Mouse (Mus musculus) limb, embryonic 12.5 days (tissue): ENCODE data around the gene Tmem143. TPM values are rescaled to one million over a fixed set of nuclear protein-coding genes. Genes with fewer than 3 reads are reported as not detected.
A peak's percentile ranks its signal among the peaks of the same experiment; 100 is the strongest.
"Not testable (repeated sequence)": the region's sequence is repeated elsewhere in the genome, so short reads cannot be mapped to it uniquely, and the experiment has no call there.

Experiments used
- ATAC-seq: fragments of 200-750 bp; cut with Nextera tagmentation; 2 replicates; pipeline ENCODE4 v1.8.0; 2017; ENCODE audit warnings: low read depth, moderate TSS enrichment; ENCODE audit not compliant: insufficient number of reproducible peaks, insufficient read depth, low FRiP score, low TSS enrichment
- H3K27ac ChIP-seq: fragments of 300-500 bp; sonication (generic); 2 replicates; pipeline ENCODE4 v1.5.1; 2016; ENCODE audit warnings: mild to moderate bottlenecking, moderate library complexity
- H3K27me3 ChIP-seq: fragments of 300-500 bp; sonication (generic); 2 replicates; pipeline ENCODE4 v1.6.1; 2016; ENCODE audit warnings: mild to moderate bottlenecking, moderate library complexity
- H3K36me3 ChIP-seq: fragments of 300-500 bp; sonication (generic); 2 replicates; pipeline ENCODE4 v1.6.1; 2016; ENCODE audit warnings: mild to moderate bottlenecking, moderate library complexity
- H3K4me1 ChIP-seq: fragments of 300-500 bp; sonication (generic); replicated peaks from 2 replicates; pipeline ENCODE4 v1.6.1; 2016
- H3K4me2 ChIP-seq: fragments of 300-500 bp; sonication (generic); 2 replicates; pipeline ENCODE4 v1.6.1; 2016; ENCODE audit warnings: mild to moderate bottlenecking, moderate library complexity
- H3K4me3 ChIP-seq: fragments of 300-500 bp; sonication (generic); replicated peaks from 2 replicates; pipeline ENCODE4 v1.5.1; 2016; ENCODE audit warnings: mild to moderate bottlenecking
- H3K9ac ChIP-seq: fragments of 300-500 bp; sonication (generic); replicated peaks from 2 replicates; pipeline ENCODE4 v1.6.1; 2016; ENCODE audit warnings: mild to moderate bottlenecking, moderate library complexity
- H3K9me3 ChIP-seq: fragments of 300-500 bp; sonication (generic); 2 replicates; pipeline ENCODE4 v1.6.1; 2016; ENCODE audit warnings: mild to moderate bottlenecking, moderate library complexity
- WGBS: fragments of 180-500 bp; shearing (Covaris S2); methylation state at CpG from one replicate; pipeline ENCODE4 v1.1.7; 2016; 5-methylcytosine and 5-hydroxymethylcytosine counted together
- polyA plus RNA-seq: library from polyadenylated mRNA; unstranded; fragments of >200 nt; fragmentation: Nextera tagmentation; extraction: Ambion mirVana; gene quantifications from 2 replicates; pipeline ENCODE4 v1.2.1, GENCODE M21; 2016

Tmem143 gene
- polyA plus RNA-seq, 1 experiment from 2014 or later, result 6.0 TPM

GRCm38 (mm10) chr7:45924429-45924816, 27.7 kb downstream of the Tmem143 start:
- Histone ChIP-seq H3K27ac (peak overlapping the region; percentile 87; the same call in 1 of the 2 replicates), H3K4me1 (peaks cover 37% of the 10 kb centered on the region), H3K9me3 (peaks cover 4% of the 10 kb centered on the region; the same call in 1 of the 2 replicates), H3K27me3 (peaks cover 16% of the 10 kb centered on the region), H3K4me3 (peak overlapping the region; percentile 40), H3K36me3 (no peaks in the 10 kb centered on the region), H3K4me2 (peak overlapping the region; percentile 57), H3K9ac (0 out of 2 replicates have a peak overlapping the region, but pooled peaks have one; percentile 34)
- WGBS, result 13% methylated on average over 14 of the region's 14 CpGs
- no peak for ATAC-seq

DNA sequence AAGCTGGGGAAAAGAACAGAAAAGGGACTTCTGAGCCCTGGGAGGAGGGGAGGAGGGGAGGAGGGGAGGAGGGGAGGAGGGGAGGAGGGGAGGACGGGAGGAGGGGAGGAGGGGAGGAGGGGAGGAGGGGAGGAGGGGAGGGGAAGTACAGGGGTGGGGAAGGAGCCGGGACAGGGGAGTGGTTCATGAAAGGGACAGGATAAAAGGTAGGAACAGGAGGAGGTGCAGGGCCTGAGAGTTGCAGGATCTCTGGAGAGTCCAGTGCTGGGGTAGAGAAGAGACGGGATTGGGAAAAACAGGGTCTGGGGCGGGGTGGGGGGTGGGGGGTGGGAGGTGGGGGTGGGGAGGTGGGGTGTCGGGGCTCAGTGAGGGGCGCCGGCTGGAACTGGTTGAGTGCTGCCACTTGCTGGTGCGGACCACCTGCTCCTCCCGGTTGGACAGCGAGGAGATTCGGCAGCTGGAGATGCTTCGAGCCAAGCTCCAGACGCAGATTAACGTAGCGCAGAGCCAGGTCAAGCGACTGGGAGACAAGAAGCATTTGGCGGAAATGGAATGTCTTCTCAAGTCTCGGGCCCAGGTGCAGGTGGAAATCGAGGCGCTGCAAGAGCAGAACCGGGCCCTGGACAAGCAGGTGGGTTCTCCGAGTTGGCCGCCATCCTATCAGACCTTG, 32.0 kb downstream of the Tmem143 start:
- Histone ChIP-seq H3K4me2 (peak overlapping the region; percentile 38), H3K9me3 (peaks cover 13% of the 10 kb centered on the region; the same call in 1 of the 2 replicates), H3K4me3 (peak overlapping the region; percentile 11), H3K27ac (no peak overlapping the region), H3K36me3 (no peaks in the 10 kb centered on the region), H3K4me1 (0 out of 2 replicates have a peak, but pooled peaks cover 9% of the 10 kb centered on the region), H3K27me3 (peaks cover 16% of the 10 kb centered on the region), H3K9ac (no peak overlapping the region)
- WGBS, result 13% methylated on average over 20 of the region's 23 CpGs
- no peak for ATAC-seq

DNA sequence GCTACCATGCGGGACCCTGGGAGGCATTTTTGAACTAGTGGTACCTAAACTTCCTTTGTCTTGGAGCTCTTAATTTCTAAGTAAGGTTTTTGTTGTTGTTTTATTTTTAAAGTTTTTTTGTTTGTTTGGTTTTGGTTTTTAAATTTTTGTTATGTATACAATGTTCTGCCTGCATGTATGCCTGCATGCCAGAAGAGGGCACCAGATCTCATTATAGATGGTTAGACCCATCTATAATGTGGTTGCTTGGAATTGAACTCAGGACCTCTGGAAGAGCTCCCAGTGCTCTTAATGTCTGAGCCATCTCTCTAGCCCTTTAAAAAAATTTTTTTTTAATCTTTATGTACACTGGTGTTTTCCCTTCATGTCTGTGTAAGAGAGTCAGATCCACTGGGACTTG, 32.9 kb downstream of the Tmem143 start:
- Histone ChIP-seq H3K9ac (no peak overlapping the region), H3K4me3 (no peak overlapping the region), H3K27me3 (peaks cover 16% of the 10 kb centered on the region), H3K4me1 (0 out of 2 replicates have a peak, but pooled peaks cover 3% of the 10 kb centered on the region), H3K4me2 (no peak overlapping the region), H3K27ac (no peak overlapping the region), H3K36me3 (no peaks in the 10 kb centered on the region), H3K9me3 (peaks cover 13% of the 10 kb centered on the region; the same call in 1 of the 2 replicates)
- WGBS, result 92% methylated on average over 1 of the region's 1 CpGs
- no peak for ATAC-seq

DNA sequence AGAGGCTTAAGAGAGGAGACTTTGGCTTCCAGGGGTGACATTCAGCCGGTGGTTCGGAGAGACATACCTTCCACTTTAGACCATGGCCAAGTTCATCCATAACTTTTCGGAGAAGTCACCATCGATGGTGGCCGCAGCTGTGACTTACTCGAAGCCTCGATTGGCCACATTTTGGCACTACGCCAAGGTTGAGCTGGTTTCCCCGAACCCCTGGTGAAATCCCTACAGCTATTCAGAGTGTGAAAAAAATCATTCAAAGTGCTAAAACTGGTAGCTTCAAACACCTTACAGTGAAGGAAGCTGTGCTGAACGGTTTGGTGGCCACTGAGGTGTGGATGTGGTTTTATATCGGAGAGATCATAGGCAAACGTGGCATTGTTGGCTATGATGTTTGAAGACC, 37.0 kb downstream of the Tmem143 start:
- not testable (repeated sequence) for H3K9me3 ChIP-seq, H3K36me3 ChIP-seq, H3K9ac ChIP-seq, H3K27ac ChIP-seq, H3K4me1 ChIP-seq, H3K4me3 ChIP-seq, ATAC-seq, H3K4me2 ChIP-seq, H3K27me3 ChIP-seq
- WGBS, result 90% methylated on average over 12 of the region's 12 CpGs

GRCm38 (mm10) chr7:45935114-45935513, 38.4 kb downstream of the Tmem143 start:
- Histone ChIP-seq H3K4me1 (no peaks in the 10 kb centered on the region), H3K27ac (no peak overlapping the region), H3K36me3 (no peaks in the 10 kb centered on the region), H3K4me3 (no peak overlapping the region), H3K4me2 (no peak overlapping the region), H3K9me3 (peaks cover 9% of the 10 kb centered on the region; the same call in 1 of the 2 replicates), H3K9ac (no peak overlapping the region), H3K27me3 (no peaks in the 10 kb centered on the region)
- WGBS, result 33% methylated on average over 7 of the region's 7 CpGs
- peak; percentile 75; the same call in 1 of the 2 replicates for ATAC-seq

DNA sequence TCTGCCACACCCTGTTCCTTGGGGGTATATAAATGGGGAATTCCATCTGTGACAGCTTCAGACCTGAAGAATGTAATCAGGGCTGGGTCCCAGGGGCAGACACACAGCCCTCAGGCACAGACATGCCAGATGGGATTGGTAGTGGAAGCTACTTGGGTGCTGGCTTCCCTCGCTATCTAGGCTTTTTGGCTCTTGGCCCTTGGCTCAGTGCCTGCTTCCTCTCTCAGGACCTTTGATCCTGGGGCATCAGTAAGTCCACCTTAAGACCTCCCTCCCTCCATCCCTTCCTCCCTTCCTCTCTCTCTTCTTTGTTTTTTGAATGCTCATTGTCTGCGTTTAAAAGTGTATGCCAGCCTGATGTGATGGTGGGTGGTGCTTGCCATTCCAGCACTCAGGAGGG, 43.1 kb downstream of the Tmem143 start:
- H3K27me3 ChIP-seq, result no peaks in the 10 kb centered on the region
- ATAC-seq, result no peak
- H3K9ac ChIP-seq, result no peak overlapping the region
- WGBS, result 57% methylated on average over 2 of the region's 2 CpGs
- H3K27ac ChIP-seq, result no peak overlapping the region
- no peak overlapping the region for H3K4me2 ChIP-seq
- no peaks in the 10 kb centered on the region for H3K36me3 ChIP-seq
- H3K4me1 ChIP-seq, result no peaks in the 10 kb centered on the region
- no peak overlapping the region for H3K4me3 ChIP-seq
- H3K9me3 ChIP-seq, result no peaks in the 10 kb centered on the region

GRCm38 (mm10) chr7:45941986-45942385, 45.2 kb downstream of the Tmem143 start:
- no peaks in the 10 kb centered on the region for H3K4me1 ChIP-seq

DNA sequence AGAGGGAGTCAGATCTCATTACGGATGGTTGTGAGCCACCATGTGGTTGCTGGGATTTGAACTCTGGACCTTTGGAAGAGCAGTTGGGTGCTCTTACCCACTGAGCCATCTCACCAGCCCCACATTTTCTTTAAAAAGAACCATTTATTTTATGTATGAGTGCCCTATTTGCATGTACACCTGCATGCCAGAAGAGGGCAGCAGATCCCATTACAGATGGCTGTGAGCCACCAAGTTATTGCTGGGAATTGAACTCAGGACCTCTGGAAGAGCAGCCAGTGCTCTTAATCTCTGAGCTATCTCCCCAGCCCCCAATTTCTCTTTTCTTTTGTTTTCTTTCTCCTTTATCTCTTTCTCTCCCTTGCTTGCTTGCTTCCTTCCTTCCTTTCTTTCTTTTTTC, 46.5 kb downstream of the Tmem143 start:
- not testable (repeated sequence) for H3K9ac ChIP-seq, H3K27me3 ChIP-seq, H3K4me2 ChIP-seq, H3K27ac ChIP-seq, ATAC-seq, H3K36me3 ChIP-seq, H3K9me3 ChIP-seq, H3K4me3 ChIP-seq, H3K4me1 ChIP-seq
- 58% methylated on average over 1 of the region's 1 CpGs for WGBS

More at GRCm38 (mm10) chr7:45941986-45942385, 45.2 kb downstream of the Tmem143 start:
- H3K9ac ChIP-seq, result no peak overlapping the region
- 79% methylated on average over 9 of the region's 9 CpGs for WGBS
- H3K36me3 ChIP-seq, result no peaks in the 10 kb centered on the region
- H3K9me3 ChIP-seq, result no peaks in the 10 kb centered on the region
- no peaks in the 10 kb centered on the region for H3K27me3 ChIP-seq
- H3K27ac ChIP-seq, result no peak overlapping the region
- ATAC-seq, result no peak
- no peak overlapping the region for H3K4me3 ChIP-seq
- H3K4me2 ChIP-seq, result no peak overlapping the region

GRCm38 (mm10) chr7:45949061-45949460, 52.3 kb downstream of the Tmem143 start:
- Histone ChIP-seq H3K27me3 (no peaks in the 10 kb centered on the region), H3K36me3 (no peaks in the 10 kb centered on the region), H3K4me3 (no peak overlapping the region), H3K27ac (no peak overlapping the region), H3K9me3 (no peaks in the 10 kb centered on the region; the same call in 1 of the 2 replicates), H3K9ac (no peak overlapping the region), H3K4me2 (no peak overlapping the region), H3K4me1 (no peaks in the 10 kb centered on the region)
- no peak for ATAC-seq
- 81% methylated on average over 4 of the region's 4 CpGs for WGBS

DNA sequence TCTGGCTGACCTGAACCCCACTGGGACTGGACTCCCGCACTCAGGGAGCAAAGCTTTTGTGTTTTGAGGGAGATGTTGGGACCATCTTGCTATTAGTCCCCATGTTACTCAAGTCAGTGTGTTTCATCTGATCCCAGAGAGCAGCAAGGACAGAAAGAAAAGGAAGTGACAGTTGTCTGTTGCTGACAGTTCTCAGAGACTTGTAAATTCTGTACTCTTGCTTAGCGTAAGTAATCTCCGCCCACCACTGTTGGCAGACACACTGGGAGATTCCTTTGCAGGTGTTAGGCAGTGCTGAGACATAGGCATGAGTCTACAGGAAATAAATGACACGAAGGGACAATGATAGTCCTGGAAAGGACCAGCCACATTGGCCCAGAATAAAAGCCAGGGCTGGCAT, 59.9 kb downstream of the Tmem143 start:
- H3K4me3 ChIP-seq, result no peak overlapping the region
- no peaks in the 10 kb centered on the region; the same call in 1 of the 2 replicates for H3K9me3 ChIP-seq
- no peaks in the 10 kb centered on the region for H3K4me1 ChIP-seq
- no peaks in the 10 kb centered on the region; the same call in 1 of the 2 replicates for H3K27me3 ChIP-seq
- H3K9ac ChIP-seq, result no peak overlapping the region
- no peaks in the 10 kb centered on the region for H3K36me3 ChIP-seq
- H3K27ac ChIP-seq, result no peak overlapping the region
- ATAC-seq, result no peak
- no peak overlapping the region for H3K4me2 ChIP-seq
- WGBS, result 62% methylated on average over 4 of the region's 4 CpGs
